Mouse (Mus musculus) embryo, embryonic 10.5 days (tissue): ENCODE data around the gene Hspa12a.

Experiments used
- DNase-seq: peaks from one replicate; pipeline ENCODE4 v3.0.0-alpha.2; 2015; ENCODE audit warnings: low spot score

Hspa12a gene

DNA sequence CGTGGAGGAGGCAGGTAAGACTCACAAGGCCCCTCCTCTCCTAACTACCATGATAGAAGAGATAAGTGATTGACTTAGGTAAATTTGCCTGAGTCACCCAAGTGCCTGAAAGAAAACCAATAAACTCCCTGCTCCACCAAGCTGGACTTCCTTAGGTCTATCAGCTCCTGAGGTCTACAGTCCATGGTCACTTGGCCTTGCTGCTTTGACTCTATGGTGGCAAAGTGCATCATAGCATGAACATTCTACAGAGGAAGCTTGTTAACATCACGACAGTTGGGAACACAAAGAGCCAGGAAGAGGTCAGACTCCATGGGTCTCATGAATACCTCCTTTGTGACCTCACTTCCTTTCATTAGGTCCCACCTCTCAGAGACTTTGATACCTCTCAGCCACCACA lies 191.9 kb downstream of the Hspa12a start:
- no peak for DNase-seq

DNA sequence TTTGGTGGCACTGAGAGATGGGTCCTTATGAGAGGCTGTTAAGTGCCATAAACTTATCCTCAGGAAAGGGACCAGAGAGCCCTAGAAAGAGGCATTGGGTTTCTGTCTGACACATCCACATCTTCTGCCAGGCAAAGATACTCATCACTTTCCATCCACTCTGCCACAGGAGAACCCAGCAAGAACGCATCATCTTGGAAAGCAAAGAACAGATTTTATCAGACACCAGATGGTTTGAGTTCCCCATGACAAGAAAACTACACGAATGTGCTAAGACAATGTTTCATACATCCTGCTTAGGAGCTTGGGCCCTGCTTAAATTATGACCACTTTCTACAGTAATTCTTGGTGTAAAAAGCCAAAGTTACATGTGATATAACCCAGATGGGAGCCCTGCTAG lies 192.6 kb downstream of the Hspa12a start:
- DNase-seq: no peak

DNA sequence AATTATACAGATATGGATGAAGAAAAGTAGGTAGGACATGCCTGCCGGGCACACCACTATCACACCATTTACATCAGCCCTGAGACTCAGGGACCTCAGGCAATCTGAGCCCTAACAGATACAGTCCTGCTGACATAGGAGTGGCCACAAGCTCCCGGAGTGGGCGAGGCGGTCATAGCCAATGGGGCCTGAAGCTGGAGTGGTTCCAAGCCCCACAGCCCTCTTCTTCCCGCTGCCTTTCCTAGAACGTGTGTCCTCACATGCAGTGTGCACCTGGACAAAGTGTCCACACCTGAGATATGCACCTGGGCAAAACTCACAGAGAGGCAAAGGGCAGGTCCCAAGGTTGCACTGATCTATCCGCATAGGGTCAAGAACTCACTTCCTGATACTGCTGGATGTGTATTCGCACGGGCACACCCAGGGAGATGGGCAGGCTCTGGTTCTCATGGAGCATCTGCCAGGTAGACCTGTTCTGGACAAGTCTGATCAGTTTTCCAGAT lies 195.9 kb downstream of the Hspa12a start:
- no peak for DNase-seq
